Mouse (Mus musculus) hindbrain, embryonic 11.5 days (tissue): ENCODE data around the gene Tmem56. TPM values are rescaled to one million over a fixed set of nuclear protein-coding genes. Genes with fewer than 3 reads are reported as not detected.

Source experiments
- ATAC-seq: fragments of 200-750 bp; cut with Nextera tagmentation; 2 replicates; pipeline ENCODE4 v1.8.0; 2017; ENCODE audit warnings: mild to moderate bottlenecking, moderate TSS enrichment, moderate library complexity; ENCODE audit not compliant: low FRiP score
- DNase-seq: peaks from one replicate; pipeline ENCODE4 v3.0.0-alpha.2; 2015; ENCODE audit warnings: low spot score
- H3K27ac ChIP-seq: fragments of 300-500 bp; sonication (generic); 2 replicates; pipeline ENCODE4 v1.5.1; 2014; ENCODE audit warnings: mild to moderate bottlenecking, low read depth, low read length
- H3K27me3 ChIP-seq: fragments of 300-500 bp; sonication (generic); 2 replicates; pipeline ENCODE4 v1.6.1; 2014; ENCODE audit warnings: mild to moderate bottlenecking, low read length, moderate library complexity, mixed read lengths; ENCODE audit not compliant: control insufficient read depth, insufficient read depth
- H3K36me3 ChIP-seq: fragments of 300-500 bp; sonication (generic); 2 replicates; pipeline ENCODE4 v1.6.1; 2014; ENCODE audit warnings: mild to moderate bottlenecking, low read length, moderate library complexity, mixed read lengths; ENCODE audit not compliant: control insufficient read depth, insufficient read depth
- H3K4me1 ChIP-seq: fragments of 300-500 bp; sonication (generic); replicated peaks from 2 replicates; pipeline ENCODE4 v1.6.1; 2014; ENCODE audit warnings: low read length, mixed read lengths; ENCODE audit not compliant: control insufficient read depth, insufficient read depth
- H3K4me2 ChIP-seq: fragments of 300-500 bp; sonication (generic); replicated peaks from 2 replicates; pipeline ENCODE4 v1.6.1; 2014; ENCODE audit warnings: mild to moderate bottlenecking, low read depth, low read length
- H3K4me3 ChIP-seq: fragments of 300-500 bp; sonication (generic); 2 replicates; pipeline ENCODE4 v1.5.1; 2014; ENCODE audit warnings: low read depth, low read length
- H3K9ac ChIP-seq: fragments of 300-500 bp; sonication (generic); 2 replicates; pipeline ENCODE4 v1.6.1; 2014; ENCODE audit warnings: low read depth, low read length
- H3K9me3 ChIP-seq: fragments of 300-500 bp; sonication (generic); 2 replicates; pipeline ENCODE4 v1.6.1; 2016; ENCODE audit warnings: low read length; ENCODE audit not compliant: control insufficient read depth
- WGBS: fragments of 180-500 bp; shearing (Covaris S2); extraction: QIAGEN DNeasy Blood & Tissue Kit; methylation state at CpG from one replicate; pipeline ENCODE4 v1.1.7; 2014; 5-methylcytosine and 5-hydroxymethylcytosine counted together
- polyA plus RNA-seq: library from polyadenylated mRNA; unstranded; fragments of >200 nt; fragmentation: Nextera tagmentation; extraction: Ambion mirVana; gene quantifications from 2 replicates; pipeline ENCODE4 v1.2.1, GENCODE M21; 2014

The Tmem56 gene
- polyA plus RNA-seq, 1 experiment from 2014 or later = 0.65 TPM

DNA sequence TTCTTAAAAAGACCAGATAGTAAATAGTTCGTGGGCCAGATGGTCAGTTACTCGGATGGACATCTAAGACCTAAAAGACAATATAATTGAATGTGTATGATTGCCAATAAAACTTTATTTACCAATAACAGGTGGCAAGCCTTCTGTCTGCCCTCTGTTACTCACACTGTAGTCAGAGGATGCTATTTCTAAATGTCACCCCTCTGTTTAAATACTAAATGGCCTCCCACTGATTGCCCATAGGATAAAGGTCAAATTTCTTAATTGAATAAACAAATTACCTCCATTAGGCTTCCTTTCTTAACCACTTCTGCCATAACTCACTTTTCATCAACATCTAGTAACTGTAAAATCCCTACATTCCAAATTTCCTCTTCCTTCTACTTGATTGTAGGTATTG, 10.3 kb downstream of the Tmem56 start:
- WGBS = 87% methylated on average over 2 of the region's 2 CpGs
- no peak overlapping the region for H3K4me3 ChIP-seq
- ATAC-seq (no peak), DNase-seq (no peak)
- no peaks in the 10 kb centered on the region for H3K4me1 ChIP-seq
- H3K27me3 ChIP-seq = no peaks in the 10 kb centered on the region
- no peaks in the 10 kb centered on the region for H3K36me3 ChIP-seq
- no peaks in the 10 kb centered on the region for H3K9me3 ChIP-seq
- H3K4me2 ChIP-seq = no peak overlapping the region
- H3K27ac ChIP-seq = no peak overlapping the region
- no peak overlapping the region for H3K9ac ChIP-seq

DNA sequence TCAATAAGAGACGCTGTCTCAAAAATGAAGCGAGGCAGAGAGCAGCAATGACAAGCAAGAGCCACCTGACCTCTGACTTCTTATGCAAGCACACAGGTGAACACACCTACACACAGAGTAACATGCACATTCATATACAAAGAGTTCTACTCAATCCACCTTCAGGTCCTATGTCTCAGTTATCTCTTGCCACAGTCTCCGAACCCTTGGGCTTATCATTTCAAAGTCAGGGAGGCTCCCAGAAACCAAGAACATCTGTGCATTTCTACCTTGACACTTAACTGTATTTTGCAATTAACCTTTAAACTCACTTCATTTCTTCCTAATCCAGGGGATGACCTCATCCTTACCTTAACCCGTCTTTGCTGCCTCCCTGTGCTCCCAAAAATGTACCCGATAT, 15.6 kb downstream of the Tmem56 start:
- Histone ChIP-seq H3K27me3 (peaks cover 4% of the 10 kb centered on the region), H3K9me3 (no peaks in the 10 kb centered on the region), H3K4me2 (no peak overlapping the region), H3K36me3 (no peaks in the 10 kb centered on the region), H3K9ac (no peak overlapping the region), H3K4me3 (no peak overlapping the region), H3K4me1 (no peaks in the 10 kb centered on the region; the same call in 1 of the 2 replicates), H3K27ac (no peak overlapping the region)
- DNase-seq (no peak), ATAC-seq (no peak)
- WGBS = 91% methylated on average over 5 of the region's 5 CpGs

DNA sequence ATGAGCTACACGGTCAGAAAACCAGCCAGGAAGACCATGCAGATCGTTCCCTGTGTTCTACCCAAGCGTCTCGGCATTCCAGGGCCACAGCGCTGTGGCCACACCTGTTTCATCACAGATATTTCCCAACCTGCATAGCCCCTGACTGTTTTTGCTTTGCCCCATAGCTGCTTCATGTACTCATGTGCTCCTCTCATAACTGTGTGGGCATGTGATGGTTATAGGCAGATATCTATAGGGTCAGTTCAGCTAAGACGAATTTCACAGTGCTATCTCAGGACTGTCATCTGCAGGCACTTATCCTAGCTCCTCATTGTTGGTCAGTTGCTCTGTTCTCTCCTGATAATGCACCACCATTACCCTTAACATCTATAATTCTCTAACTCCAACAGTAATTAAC, 18.7 kb downstream of the Tmem56 start:
- Histone ChIP-seq H3K9me3 (no peaks in the 10 kb centered on the region), H3K9ac (no peak overlapping the region), H3K4me2 (no peak overlapping the region), H3K27ac (no peak overlapping the region), H3K4me1 (no peaks in the 10 kb centered on the region; the same call in 1 of the 2 replicates), H3K27me3 (peaks cover 18% of the 10 kb centered on the region), H3K36me3 (no peaks in the 10 kb centered on the region), H3K4me3 (no peak overlapping the region)
- WGBS = 71% methylated on average over 6 of the region's 6 CpGs
- DNase-seq (no peak), ATAC-seq (no peak)

DNA sequence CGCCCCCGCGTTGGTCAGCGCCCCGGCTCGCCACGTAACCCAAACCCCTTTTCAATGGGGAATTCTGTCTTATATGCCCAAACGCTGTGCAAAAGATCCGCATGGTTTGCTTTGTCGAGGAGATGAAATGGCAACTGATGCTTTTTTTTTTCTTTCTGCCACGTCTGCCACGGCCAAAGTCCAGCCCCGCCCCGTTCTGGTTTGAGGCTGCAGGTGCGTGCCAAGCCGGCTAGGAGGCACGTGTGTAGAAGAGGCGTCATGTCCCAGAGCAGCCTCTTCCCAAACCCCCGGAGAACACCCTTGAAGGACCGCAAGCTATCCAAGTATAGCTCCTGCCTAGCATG, 19.7 kb downstream of the Tmem56 start:
- 2% methylated on average over 20 of the region's 20 CpGs for WGBS
- H3K9me3 ChIP-seq = no peaks in the 10 kb centered on the region
- H3K4me3 ChIP-seq = peak overlapping the region; percentile 68
- H3K4me1 ChIP-seq = no peaks in the 10 kb centered on the region; the same call in 1 of the 2 replicates
- H3K9ac ChIP-seq = peak overlapping the region; percentile 69; the same call in 1 of the 2 replicates
- ATAC-seq (peak; percentile 12; the same call in 1 of the 2 replicates), DNase-seq (peak; percentile 56)
- no peaks in the 10 kb centered on the region for H3K36me3 ChIP-seq
- H3K27ac ChIP-seq = no peak overlapping the region
- peak overlapping the region; percentile 99 for H3K4me2 ChIP-seq
- H3K27me3 ChIP-seq = peaks cover 18% of the 10 kb centered on the region

DNA sequence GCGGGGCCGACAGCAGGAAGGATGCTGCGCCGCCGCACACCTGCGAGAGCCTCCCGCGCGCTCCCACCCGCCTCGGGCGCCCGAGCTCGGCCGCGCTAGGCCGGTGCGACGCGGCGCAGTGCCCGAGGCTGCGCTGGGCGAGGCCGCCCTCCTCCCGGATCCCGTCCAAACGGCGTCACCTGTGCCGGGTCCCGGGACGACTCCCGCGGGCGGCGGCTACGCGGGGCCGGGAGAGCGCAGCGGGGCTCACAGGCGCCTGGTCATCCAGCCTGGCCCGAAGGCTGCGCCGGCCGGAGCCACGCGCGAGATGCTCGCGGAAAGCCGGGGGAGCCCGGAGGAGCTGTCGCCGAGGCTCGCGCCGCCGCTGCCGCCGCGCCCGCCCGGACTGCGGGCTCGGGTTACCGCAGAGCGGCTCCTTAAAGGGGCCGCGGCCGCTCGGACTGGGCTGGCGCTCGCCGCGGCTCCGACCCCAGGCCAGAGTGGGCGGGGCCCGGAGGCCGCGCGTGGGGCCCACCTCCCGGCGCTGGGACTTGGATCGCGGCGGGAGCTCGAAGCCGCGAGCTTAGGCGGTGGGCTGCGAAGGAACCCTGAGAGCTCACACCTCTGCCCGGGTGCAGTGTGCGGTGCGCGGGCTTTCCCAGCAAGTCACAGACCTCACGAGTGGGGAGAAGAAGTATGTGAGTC, 20.2 kb downstream of the Tmem56 start:
- Histone ChIP-seq H3K4me2 (peak overlapping the region; percentile 99), H3K36me3 (no peaks in the 10 kb centered on the region), H3K27ac (no peak overlapping the region), H3K27me3 (peaks cover 18% of the 10 kb centered on the region), H3K9ac (peak overlapping the region; percentile 69), H3K4me3 (peak overlapping the region; percentile 68), H3K9me3 (no peaks in the 10 kb centered on the region), H3K4me1 (no peaks in the 10 kb centered on the region; the same call in 1 of the 2 replicates)
- peak; percentile 94 for ATAC-seq
- WGBS = 1% methylated on average over 23 of the region's 97 CpGs
- DNase-seq = peak; percentile 78

DNA sequence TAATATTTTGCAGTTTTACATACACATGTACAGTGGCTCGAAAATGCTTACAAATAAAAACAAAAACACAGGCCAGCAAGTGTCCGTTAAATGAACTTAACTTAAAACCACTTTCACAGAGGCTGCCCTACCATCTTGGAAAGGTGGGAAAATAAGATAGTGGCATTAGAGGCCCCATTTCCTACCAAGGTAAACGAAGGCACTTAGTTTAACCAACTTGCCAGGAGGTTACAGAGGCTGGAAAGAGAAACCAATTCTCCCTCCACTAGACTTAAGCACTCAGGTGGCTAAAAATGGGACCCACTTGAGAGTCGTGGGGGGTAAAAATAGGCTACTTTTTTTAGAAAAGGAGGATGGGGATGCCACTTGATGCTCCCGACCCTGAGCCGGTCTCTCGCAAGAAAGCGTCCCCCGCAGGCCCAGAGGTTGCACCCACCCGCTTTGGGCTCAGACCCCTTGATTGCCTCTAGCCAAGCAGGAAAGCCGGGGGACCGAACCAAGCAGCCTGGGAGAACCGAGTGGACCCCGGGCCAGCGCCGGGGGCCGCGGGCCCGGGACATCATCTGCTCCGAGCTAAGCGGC, 20.9 kb downstream of the Tmem56 start:
- Histone ChIP-seq H3K4me3 (peak overlapping the region; percentile 68), H3K27ac (no peak overlapping the region), H3K4me1 (no peaks in the 10 kb centered on the region; the same call in 1 of the 2 replicates), H3K9me3 (no peaks in the 10 kb centered on the region), H3K27me3 (peaks cover 18% of the 10 kb centered on the region), H3K4me2 (peak overlapping the region; percentile 99), H3K36me3 (no peaks in the 10 kb centered on the region), H3K9ac (peak overlapping the region; percentile 69)
- ATAC-seq (0 out of 2 replicates have a peak, but pooled peaks have one; percentile 3), DNase-seq (no peak)
- 9% methylated on average over 21 of the region's 21 CpGs for WGBS

DNA sequence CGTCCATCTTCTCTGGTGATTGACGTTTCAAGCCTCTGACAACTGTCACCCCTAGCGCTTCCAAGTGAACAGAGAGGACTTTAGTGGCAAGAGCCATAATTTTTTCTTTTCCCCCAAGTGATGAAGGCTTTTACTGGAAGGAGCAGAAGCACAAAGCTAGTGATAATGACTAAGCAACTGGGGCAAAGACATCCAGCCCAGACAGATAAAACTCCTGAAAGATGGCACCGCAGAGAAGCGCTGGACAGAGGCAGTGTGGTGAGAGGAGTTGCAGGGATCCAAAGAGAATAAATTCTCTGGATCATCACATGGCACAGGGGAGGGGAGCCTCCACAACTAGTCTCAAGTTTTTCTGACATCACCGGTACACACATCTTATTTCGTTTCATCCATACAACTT, 21.6 kb downstream of the Tmem56 start:
- WGBS = 70% methylated on average over 7 of the region's 7 CpGs

DNA sequence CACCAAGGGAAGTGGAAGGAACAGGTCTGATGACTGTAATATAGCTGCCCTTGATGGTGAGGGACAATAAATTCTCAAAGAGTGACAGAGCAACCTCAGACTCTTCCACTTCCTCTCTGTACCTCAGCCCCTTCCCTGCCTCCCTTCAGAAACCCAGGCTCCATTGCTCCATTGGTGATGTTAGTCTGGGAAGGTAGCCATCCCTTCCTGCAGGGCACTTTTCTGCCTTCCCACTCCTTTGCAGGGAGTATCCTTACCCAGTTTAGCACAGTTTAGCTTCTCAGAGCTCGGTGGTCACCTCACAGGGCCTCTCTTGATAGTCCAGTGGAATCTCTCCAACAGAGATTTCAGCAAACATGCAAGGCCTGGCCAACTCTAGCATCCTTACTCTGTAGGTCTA, 22.1 kb downstream of the Tmem56 start:
- Histone ChIP-seq H3K9me3 (no peaks in the 10 kb centered on the region), H3K9ac (no peak overlapping the region), H3K4me3 (no peak overlapping the region), H3K36me3 (no peaks in the 10 kb centered on the region), H3K4me2 (no peak overlapping the region), H3K27ac (no peak overlapping the region), H3K27me3 (peaks cover 18% of the 10 kb centered on the region), H3K4me1 (no peaks in the 10 kb centered on the region; the same call in 1 of the 2 replicates)
- ATAC-seq (no peak), DNase-seq (no peak)
- 72% methylated on average over 1 of the region's 1 CpGs for WGBS

More for the DNA sequence above, 21.6 kb downstream of the Tmem56 start:
- ATAC-seq (no peak), DNase-seq (no peak)
- peaks cover 18% of the 10 kb centered on the region for H3K27me3 ChIP-seq
- no peak overlapping the region for H3K9ac ChIP-seq
- no peak overlapping the region for H3K27ac ChIP-seq
- no peak overlapping the region for H3K4me2 ChIP-seq
- no peaks in the 10 kb centered on the region; the same call in 1 of the 2 replicates for H3K4me1 ChIP-seq
- no peaks in the 10 kb centered on the region for H3K36me3 ChIP-seq
- no peaks in the 10 kb centered on the region for H3K9me3 ChIP-seq
- H3K4me3 ChIP-seq = no peak overlapping the region

DNA sequence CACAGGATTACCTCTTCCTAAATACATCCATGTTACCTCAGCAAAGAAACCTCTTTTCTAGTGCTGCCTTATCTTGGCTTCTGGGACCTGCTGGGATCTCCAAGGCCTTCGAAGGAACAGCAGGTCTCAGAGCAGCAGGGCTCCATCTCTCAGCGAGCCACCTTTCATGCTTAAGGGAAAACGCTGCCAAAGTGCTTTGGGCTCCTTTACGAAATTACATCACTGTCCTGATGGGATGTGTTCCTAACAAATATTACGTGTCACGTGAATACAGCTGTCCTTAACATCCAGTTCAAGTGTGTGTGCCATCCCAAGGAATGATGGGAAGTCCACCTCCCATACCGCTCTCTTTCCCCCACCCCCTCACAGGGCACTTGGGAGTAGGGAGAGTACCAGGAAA, 22.9 kb downstream of the Tmem56 start:
- H3K36me3 ChIP-seq = no peaks in the 10 kb centered on the region
- H3K27me3 ChIP-seq = peaks cover 18% of the 10 kb centered on the region
- no peaks in the 10 kb centered on the region for H3K9me3 ChIP-seq
- H3K4me3 ChIP-seq = no peak overlapping the region
- no peaks in the 10 kb centered on the region; the same call in 1 of the 2 replicates for H3K4me1 ChIP-seq
- no peak for DNase-seq
- no peak for ATAC-seq
- no peak overlapping the region for H3K4me2 ChIP-seq
- no peak overlapping the region for H3K27ac ChIP-seq
- H3K9ac ChIP-seq = no peak overlapping the region
- 72% methylated on average over 7 of the region's 7 CpGs for WGBS
